Mouse (Mus musculus): Measurements from ENCODE around the gene Duox1.

DNA sequence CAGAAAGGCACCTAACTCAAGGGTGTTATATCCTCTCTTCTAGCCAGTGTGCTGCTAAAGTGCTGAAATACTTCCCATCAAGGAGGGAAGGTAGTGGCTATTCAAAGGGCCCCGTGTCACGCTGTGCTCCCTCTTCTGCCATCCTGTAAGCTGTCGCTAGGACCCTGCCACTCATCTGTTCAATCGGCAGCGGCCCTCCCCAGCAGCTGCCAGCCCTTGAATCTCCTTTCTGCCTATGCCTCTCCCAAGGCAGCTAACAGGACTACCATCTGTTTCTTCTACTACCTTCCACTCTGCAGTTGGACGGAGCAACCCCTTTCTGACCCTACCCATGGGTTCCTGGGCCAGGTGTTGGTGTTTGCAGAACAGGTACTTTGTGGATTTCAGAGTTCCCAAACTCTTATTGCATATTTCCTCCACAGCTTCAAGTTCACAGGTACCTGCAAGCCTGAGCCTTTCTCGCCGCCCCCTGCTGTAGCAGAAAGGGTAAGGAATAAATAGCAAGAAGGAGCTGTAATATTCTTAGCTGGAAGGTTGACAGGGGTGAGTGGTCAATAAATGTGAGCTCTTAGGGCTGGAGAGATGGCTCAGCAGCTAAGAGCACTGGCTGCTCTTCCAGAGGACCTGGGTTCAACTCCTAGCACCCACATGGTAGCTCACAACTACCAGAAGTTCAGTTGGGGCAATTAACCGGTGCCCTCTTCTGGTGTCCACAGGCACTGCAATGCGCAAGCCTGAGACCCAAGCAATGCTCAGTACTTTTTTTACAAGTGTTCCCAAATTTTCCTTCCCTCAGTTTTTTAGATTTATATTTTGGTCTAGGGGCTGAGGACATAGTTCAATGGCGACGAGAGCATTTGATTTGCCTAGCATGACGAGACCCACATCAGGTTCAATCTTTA, 47.4 kb downstream of the Duox1 start:
- no peak for TF ChIP-seq NRF1 (IDR thresholded peaks at IDR 0.05; ENCODE audit: low read depth, low read length)
- no peak for TF ChIP-seq POLR2A (IDR thresholded peaks at IDR 0.05; ENCODE audit: low read depth, low read length)
- peak in 1 of 2 experiments; percentile 4; a peak in 1 of 4 replicates for TF ChIP-seq CTCF (conservative IDR thresholded peaks at IDR 0.05 in 1 of 2, IDR thresholded peaks at IDR 0.05 in 1 of 2; ENCODE audit: low read depth in 2 of 2, low read length in 2 of 2)
- no peak for TF ChIP-seq GABPA (IDR thresholded peaks at IDR 0.05; ENCODE audit: insufficient replicate concordance, low read depth, low read length)
- TF ChIP-seq CHD2 (IDR thresholded peaks at IDR 0.05; ENCODE audit: low read length), result no peak
- no peak for TF ChIP-seq EP300 (IDR thresholded peaks at IDR 0.05; ENCODE audit: low read length)
- no peak for TF ChIP-seq TBP (conservative IDR thresholded peaks at IDR 0.05; ENCODE audit: low read depth, low read length)
- no peak for TF ChIP-seq USF1 (IDR thresholded peaks at IDR 0.05; ENCODE audit: low read depth, low read length)
- no peak for TF ChIP-seq E2F4 (IDR thresholded peaks at IDR 0.05; ENCODE audit: insufficient replicate concordance, low read depth, low read length)
- TF ChIP-seq HCFC1 (IDR thresholded peaks at IDR 0.05; ENCODE audit: low read depth, low read length), result no peak
- TF ChIP-seq BHLHE40 (IDR thresholded peaks at IDR 0.05; ENCODE audit: low read depth, low read length), result no peak
- no peak for TF ChIP-seq MAX (IDR thresholded peaks at IDR 0.05; ENCODE audit: low read length)
- TF ChIP-seq KAT2A (IDR thresholded peaks at IDR 0.05; ENCODE audit: insufficient replicate concordance, low read length), result no peak

Data from CH12.LX (cell line).